Comparison of ENCODE assay signal across 9 mouse cellular contexts in genomic region chr12:95698556-95698955, GRCm38 (mm10). TPM values are rescaled to one million over a fixed set of nuclear protein-coding genes. Genes with fewer than 3 reads are reported as not detected.
A peak's percentile ranks its signal among the peaks of the same experiment; 100 is the strongest.
DNase-seq lines count a peak whose midpoint lies in the region; ATAC-seq lines count a peak whose summit lies in the region.
"Had no signal": no experiment of that assay in that cellular context is flagged by ENCODE, and none has a peak within 500 bp of the region (broad histone marks: within the 10 kb centered on the region; RNA-seq: fewer than 3 reads in every experiment).

No protein-coding gene starts in this region.

- ATAC-seq in heart, embryonic 11.5 days (replicated peaks; ENCODE audit: insufficient number of reproducible peaks, low FRiP score, low TSS enrichment), result no peak
- ATAC-seq in neural tube, embryonic 11.5 days (ENCODE audit: insufficient read depth, low FRiP score, low TSS enrichment), result no peak
- ATAC-seq in limb, embryonic 12.5 days (ENCODE audit: insufficient number of reproducible peaks, insufficient read depth, low FRiP score, low TSS enrichment, low read depth), result no peak
- no peak for ATAC-seq in megakaryocyte progenitor cell, adult 5-6 weeks (replicated peaks; ENCODE audit: poor library complexity)
- ATAC-seq in megakaryocyte-erythroid progenitor cell, adult 5-6 weeks (replicated peaks; ENCODE audit: low FRiP score, low TSS enrichment, poor library complexity, severe bottlenecking), result no peak

- WGBS in heart, embryonic 11.5 days (ENCODE audit: insufficient replicate concordance), result 41% methylated on average over 1 of the region's 1 CpGs
- 50% methylated on average over 1 of the region's 1 CpGs for WGBS in heart, embryonic 10.5 days
- 55% methylated on average over 1 of the region's 1 CpGs for WGBS in neural tube, embryonic 11.5 days
- WGBS in limb, embryonic 12.5 days, result 42% methylated on average over 1 of the region's 1 CpGs

- no peaks in the 10 kb centered on the region for H3K9me3 ChIP-seq in heart, embryonic 11.5 days (replicated peaks; ENCODE audit: control insufficient read depth, low read length)
- no peaks in the 10 kb centered on the region for H3K9me3 ChIP-seq in heart, embryonic 10.5 days
- H3K9me3 ChIP-seq in neural tube, embryonic 11.5 days (ENCODE audit: control insufficient read depth, low read length), result no peaks in the 10 kb centered on the region
- no peaks in the 10 kb centered on the region for H3K9me3 ChIP-seq in limb, embryonic 12.5 days

- no peak overlapping the region for H3K27ac ChIP-seq in heart, embryonic 11.5 days (ENCODE audit: low read depth, low read length)
- no peak overlapping the region for H3K27ac ChIP-seq in heart, embryonic 10.5 days
- no peak overlapping the region for H3K27ac ChIP-seq in neural tube, embryonic 11.5 days (ENCODE audit: low read depth, low read length)
- no peak overlapping the region for H3K27ac ChIP-seq in limb, embryonic 12.5 days

- H3K36me3 ChIP-seq in heart, embryonic 11.5 days (ENCODE audit: control insufficient read depth, insufficient read depth, low read length), result no peaks in the 10 kb centered on the region
- no peaks in the 10 kb centered on the region for H3K36me3 ChIP-seq in heart, embryonic 10.5 days
- H3K36me3 ChIP-seq in neural tube, embryonic 11.5 days (ENCODE audit: control insufficient read depth, insufficient read depth, low read length), result no peaks in the 10 kb centered on the region
- H3K36me3 ChIP-seq in limb, embryonic 12.5 days, result no peaks in the 10 kb centered on the region; the same call in 1 of the 2 replicates

- H3K27me3 ChIP-seq in heart, embryonic 11.5 days (ENCODE audit: control insufficient read depth, insufficient read depth, low read length), result no peaks in the 10 kb centered on the region
- no peaks in the 10 kb centered on the region for H3K27me3 ChIP-seq in heart, embryonic 10.5 days (ENCODE audit: insufficient read depth, poor library complexity, severe bottlenecking)
- 0 out of 2 replicates have a peak, but pooled peaks cover 3% of the 10 kb centered on the region for H3K27me3 ChIP-seq in neural tube, embryonic 11.5 days (ENCODE audit: control insufficient read depth, insufficient read depth, low read length)
- peaks cover 2% of the 10 kb centered on the region for H3K27me3 ChIP-seq in limb, embryonic 12.5 days

- H3K4me2 ChIP-seq in heart, embryonic 11.5 days, result peak overlapping the region; percentile 77
- H3K4me2 ChIP-seq in neural tube, embryonic 11.5 days (ENCODE audit: low read depth), result peak overlapping the region; percentile 81
- peak overlapping the region; percentile 86 for H3K4me2 ChIP-seq in limb, embryonic 12.5 days

- 0 out of 2 replicates have a peak overlapping the region, but pooled peaks have one; percentile 35 for H3K9ac ChIP-seq in heart, embryonic 11.5 days (ENCODE audit: low read depth, low read length)
- H3K9ac ChIP-seq in neural tube, embryonic 11.5 days (ENCODE audit: low read length), result no peak overlapping the region
- peak overlapping the region; percentile 92; the same call in 1 of the 2 replicates for H3K9ac ChIP-seq in limb, embryonic 12.5 days (replicated peaks)

- H3K4me1 ChIP-seq in heart, embryonic 11.5 days (ENCODE audit: control insufficient read depth, insufficient read depth, low read length), result peaks cover 16% of the 10 kb centered on the region; the same call in 1 of the 2 replicates
- H3K4me1 ChIP-seq in heart, embryonic 10.5 days, result peaks cover 25% of the 10 kb centered on the region; the same call in 1 of the 2 replicates
- peaks cover 6% of the 10 kb centered on the region; the same call in 1 of the 2 replicates for H3K4me1 ChIP-seq in neural tube, embryonic 11.5 days (ENCODE audit: control insufficient read depth, insufficient read depth, low read length)
- H3K4me1 ChIP-seq in limb, embryonic 12.5 days (replicated peaks), result peaks cover 31% of the 10 kb centered on the region

- no peak for DNase-seq in heart, embryonic 10.5 days (ENCODE audit: low spot score)
- no peak for DNase-seq in neural tube, embryonic 11.5 days (ENCODE audit: low spot score)
- no peak for DNase-seq in neural tube, embryonic 10.5 days (ENCODE audit: extremely low spot score, low spot score)
- no peak for DNase-seq in cerebellum, adult 9-10 months
- DNase-seq: adrenal gland, postnatal 36 days had no signal

- H3K4me3 ChIP-seq in heart, embryonic 11.5 days (ENCODE audit: low read depth, low read length), result peak overlapping the region; percentile 82
- no peak overlapping the region for H3K4me3 ChIP-seq in heart, embryonic 10.5 days
- peak overlapping the region; percentile 76 for H3K4me3 ChIP-seq in neural tube, embryonic 11.5 days (ENCODE audit: low read depth, low read length)
- peak overlapping the region; percentile 82 for H3K4me3 ChIP-seq in limb, embryonic 12.5 days (replicated peaks)

RNA-seq across cellular contexts. Expression of gene Flrt2, which starts 6.5 kb away (rescaled TPM):
- polyA plus RNA-seq in heart, embryonic 11.5 days (2014; fragmentation: Nextera tagmentation; extraction: Ambion mirVana), result 23.3 and 25.6 TPM in 2 replicates
- polyA plus RNA-seq in heart, embryonic 10.5 days (2016; fragmentation: Nextera tagmentation; extraction: Ambion mirVana), result 20.7 and 29.0 TPM in 2 replicates
- polyA plus RNA-seq in neural tube, embryonic 11.5 days (2014; fragmentation: Nextera tagmentation; extraction: Ambion mirVana), result 22.9 and 29.1 TPM in 2 replicates
- polyA plus RNA-seq in limb, embryonic 12.5 days (2016; fragmentation: Nextera tagmentation; extraction: Ambion mirVana), result 40.4 and 45.2 TPM in 2 replicates
- not detected in 2 replicates for total RNA-seq in megakaryocyte progenitor cell, adult 5-6 weeks (2015)
- total RNA-seq in megakaryocyte progenitor cell, adult 5-6 weeks (2017), result not detected in 2 replicates
- not detected in 2 replicates for total RNA-seq in megakaryocyte-erythroid progenitor cell, adult 5-6 weeks (2014; fragmentation: Nextera tagmentation)
- total RNA-seq in megakaryocyte-erythroid progenitor cell, adult 5-6 weeks (2017), result not detected in 2 replicates
